ENCODE assay signal across 9 mouse cellular contexts in the genomic region with DNA sequence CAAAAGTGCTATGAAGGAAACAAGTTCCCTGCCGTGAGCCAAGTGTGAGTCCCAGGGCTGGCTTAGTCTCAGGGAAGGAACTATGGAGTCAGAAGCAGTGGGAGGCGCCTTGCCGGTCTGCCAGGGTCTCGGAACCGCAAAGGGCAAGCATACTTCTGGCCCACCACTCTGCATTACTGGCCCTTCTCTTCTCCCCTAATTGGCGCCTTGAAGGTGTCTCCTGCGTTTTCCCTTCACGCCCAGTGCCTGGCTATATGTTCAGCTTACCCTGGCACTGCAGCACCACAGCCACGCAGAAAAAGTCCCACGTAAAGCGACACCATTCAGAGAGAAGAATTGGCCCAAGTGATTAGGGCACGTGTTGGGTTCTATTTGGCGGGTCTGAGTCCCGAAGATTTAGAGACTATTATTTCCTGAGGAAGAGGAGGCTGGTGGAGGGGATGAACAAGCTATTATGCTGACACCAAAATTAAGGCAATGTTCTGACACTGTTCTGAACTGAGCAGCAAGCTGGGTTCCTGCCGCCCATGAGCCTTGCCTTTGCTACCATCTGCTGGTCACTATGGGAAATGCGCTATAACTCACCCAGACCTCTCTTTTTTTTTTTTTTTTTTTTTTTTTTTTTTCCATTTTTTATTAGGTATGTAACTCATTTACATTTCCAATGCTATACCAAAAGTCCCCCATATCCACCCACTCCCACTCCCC.
DNase-seq lines count a peak whose midpoint lies in the region; ATAC-seq lines count a peak whose summit lies in the region.
"Had no signal": no experiment of that assay in that cellular context is flagged by ENCODE, and none has a peak within 500 bp of the region (broad histone marks: within the 10 kb centered on the region; RNA-seq: fewer than 3 reads in every experiment).

No protein-coding gene starts in this region.

- no peak overlapping the region for H3K27ac ChIP-seq in kidney, embryonic 14.5 days (ENCODE audit: low read depth, low read length)
- no peak overlapping the region for H3K27ac ChIP-seq in limb, embryonic 15.5 days
- H3K27ac ChIP-seq: stomach, embryonic 15.5 days had no signal

- no peaks in the 10 kb centered on the region for H3K27me3 ChIP-seq in kidney, embryonic 14.5 days (ENCODE audit: control insufficient read depth, insufficient read depth, low read length)
- H3K27me3 ChIP-seq in limb, embryonic 15.5 days, result peaks cover 8% of the 10 kb centered on the region; the same call in 1 of the 2 replicates
- H3K27me3 ChIP-seq: stomach, embryonic 15.5 days had no signal

- H3K9ac ChIP-seq in kidney, embryonic 14.5 days (ENCODE audit: low read depth, low read length), result no peak overlapping the region
- no peak overlapping the region for H3K9ac ChIP-seq in limb, embryonic 15.5 days
- H3K9ac ChIP-seq: stomach, embryonic 15.5 days had no signal

- peak; percentile 90 for ATAC-seq in granulocyte monocyte progenitor cell, adult 5-6 weeks (replicated peaks; ENCODE audit: poor library complexity, severe bottlenecking)
- ATAC-seq in kidney, embryonic 14.5 days (ENCODE audit: low FRiP score, low TSS enrichment), result 0 out of 2 replicates have a peak, but pooled peaks have one; percentile 68
- ATAC-seq in limb, embryonic 15.5 days (ENCODE audit: insufficient number of reproducible peaks, low FRiP score, low TSS enrichment, low read depth), result 0 out of 2 replicates have a peak, but pooled peaks have one; percentile 61

- peak; percentile 29 for DNase-seq in CD4-positive helper T cell, adult 2 months (ENCODE audit: low read depth, low spot score)
- DNase-seq in adipocyte (ENCODE audit: low spot score), result peak; percentile 79
- peak; percentile 67 for DNase-seq in embryo, embryonic 11 days
- peak; percentile 45 for DNase-seq in neural tube, embryonic 10.5 days (ENCODE audit: extremely low spot score, low spot score)
- peak; percentile 12 to 16 for DNase-seq in thymus, postnatal 36 days

- no peaks in the 10 kb centered on the region for H3K36me3 ChIP-seq in kidney, embryonic 14.5 days (ENCODE audit: control insufficient read depth, insufficient read depth, low read length)
- no peaks in the 10 kb centered on the region for H3K36me3 ChIP-seq in limb, embryonic 15.5 days
- H3K36me3 ChIP-seq: stomach, embryonic 15.5 days had no signal

- H3K4me2 ChIP-seq in kidney, embryonic 14.5 days (replicated peaks; ENCODE audit: low read depth, low read length), result no peak overlapping the region
- H3K4me2 ChIP-seq in limb, embryonic 15.5 days, result 0 out of 2 replicates have a peak overlapping the region, but pooled peaks have one; percentile 3
- H3K4me2 ChIP-seq: stomach, embryonic 15.5 days had no signal

- no peak overlapping the region for H3K4me3 ChIP-seq in kidney, embryonic 14.5 days (ENCODE audit: low read length)
- H3K4me3 ChIP-seq in limb, embryonic 15.5 days, result no peak overlapping the region
- H3K4me3 ChIP-seq: stomach, embryonic 15.5 days had no signal

- H3K9me3 ChIP-seq in kidney, embryonic 14.5 days (ENCODE audit: control insufficient read depth, low read length), result no peaks in the 10 kb centered on the region
- no peaks in the 10 kb centered on the region for H3K9me3 ChIP-seq in limb, embryonic 15.5 days
- H3K9me3 ChIP-seq: stomach, embryonic 15.5 days had no signal

- no peaks in the 10 kb centered on the region for H3K4me1 ChIP-seq in kidney, embryonic 14.5 days (ENCODE audit: control insufficient read depth, insufficient read depth, low read length)
- no peaks in the 10 kb centered on the region for H3K4me1 ChIP-seq in limb, embryonic 15.5 days
- H3K4me1 ChIP-seq: stomach, embryonic 15.5 days had no signal

- WGBS in kidney, embryonic 14.5 days, result 39% methylated on average over 16 of the region's 16 CpGs
- 37% methylated on average over 16 of the region's 16 CpGs for WGBS in limb, embryonic 15.5 days

Comparison
In these comparisons a context has a peak if more than half of its experiments do, and no peak if none do; other contexts are left out.
1. DNase-seq: peak in every context shown above with its lines; median percentile 79 in adipocyte; 67 in embryo, embryonic 11 days; 45 in neural tube, embryonic 10.5 days; 29 in CD4-positive helper T cell, adult 2 months; 14 in thymus, postnatal 36 days.